Comparison of ENCODE assay signal across 8 mouse cellular contexts in genomic region chr7:127016081-127016480, GRCm38 (mm10). TPM values are rescaled to one million over a fixed set of nuclear protein-coding genes. Genes with fewer than 3 reads are reported as not detected.
DNase-seq lines count a peak whose midpoint lies in the region; ATAC-seq lines count a peak whose summit lies in the region.

No protein-coding gene starts in this region.

- H3K36me3 ChIP-seq in macrophage (ENCODE audit: inconsistent target) = no peaks in the 10 kb centered on the region

- 6% methylated on average over 10 of the region's 10 CpGs for WGBS in macrophage (ENCODE audit: missing documents)

- peak; percentile 23 for DNase-seq in layer of hippocampus, adult 11-12 months (ENCODE audit: low spot score)
- no peak for DNase-seq in layer of hippocampus, postnatal 10 days (ENCODE audit: low spot score in 2 of 2)
- DNase-seq in cerebellum, adult 8-10 months = peak; percentile 61
- peak; percentile 78 for DNase-seq in kidney, postnatal 14 days
- peak; percentile 47 for DNase-seq in testis, postnatal 14 days (ENCODE audit: low spot score)
- no peak for DNase-seq in layer of hippocampus, adult 9-11 months

- H3K79me2 ChIP-seq in macrophage (ENCODE audit: inconsistent target) = peaks cover 50% of the 10 kb centered on the region

- peak overlapping the region; percentile 93 for H3K27ac ChIP-seq in macrophage

- H3K4me3 ChIP-seq in macrophage (ENCODE audit: inconsistent target) = peak overlapping the region; percentile 88

- peak; percentile 36 for ATAC-seq in granulocyte monocyte progenitor cell, adult 5-6 weeks (replicated peaks; ENCODE audit: poor library complexity, severe bottlenecking)

RNA-seq across cellular contexts. Expression of gene Pagr1b, which starts 0.2 kb away (rescaled TPM):
- under 1 TPM in 1 of 2 experiments, not detected in 1; 0.62 TPM for total RNA-seq in layer of hippocampus, postnatal 10 days (2021)
- total RNA-seq in granulocyte monocyte progenitor cell, adult 5-6 weeks (2014; fragmentation: Nextera tagmentation) = not detected in 2 replicates
- 10.5 TPM in 1 of 2 replicates, not detected in the other for total RNA-seq in granulocyte monocyte progenitor cell, adult 5-6 weeks (2017)
- 1 to 10 TPM in 20 of 26 experiments, not detected in 6; 1.9 to 9.3 (median 4.3) TPM for total RNA-seq in macrophage (2018; cell fraction: chromatin; rRNA removed)
- total RNA-seq in macrophage (2018; cell fraction: cytosol; rRNA removed) = 1 to 10 TPM in 13 of 26 experiments, under 1 TPM in 7, not detected in 6; 0.32 to 3.0 (median 1.8) TPM
- total RNA-seq in macrophage (2018; cell fraction: nucleus; rRNA removed) = 10 to 100 TPM in 2 of 26 experiments, 1 to 10 TPM in 14, not detected in 10; 1.2 to 14.7 (median 3.1) TPM
- polyA plus RNA-seq in macrophage (2018) = 1.4 to 5.2 TPM in 2 of 3 replicates, not detected in the other

RNA-seq across cellular contexts. Expression of gene Pagr1a, which starts 1.1 kb away (rescaled TPM):
- total RNA-seq in layer of hippocampus, postnatal 10 days (2021) = 10 to 100 TPM; 24.9 to 34.2 TPM
- total RNA-seq in granulocyte monocyte progenitor cell, adult 5-6 weeks (2014; fragmentation: Nextera tagmentation) = 17.5 and 50.8 TPM in 2 replicates
- total RNA-seq in granulocyte monocyte progenitor cell, adult 5-6 weeks (2017) = 3.4 and 27.2 TPM in 2 replicates
- 10 to 100 TPM in 4 of 26 experiments, 1 to 10 TPM in 5, not detected in 17; 2.7 to 16.1 (median 9.6) TPM for total RNA-seq in macrophage (2018; cell fraction: chromatin; rRNA removed)
- total RNA-seq in macrophage (2018; cell fraction: cytosol; rRNA removed) = 10 to 100 TPM in 20 of 26 experiments, 1 to 10 TPM in 6; 4.4 to 37.7 (median 16.9) TPM
- total RNA-seq in macrophage (2018; cell fraction: nucleus; rRNA removed) = 10 to 100 TPM in 6 of 26 experiments, 1 to 10 TPM in 7, not detected in 13; 1.5 to 20.5 (median 7.7) TPM
- polyA plus RNA-seq in macrophage (2018) = 1.1 to 15.9 TPM (median 13.4 TPM) in 3 replicates

RNA-seq across cellular contexts. Expression of gene Mvp, which starts 1.7 kb away (rescaled TPM):
- total RNA-seq in layer of hippocampus, postnatal 10 days (2021) = 1 to 10 TPM; 5.6 to 6.2 TPM
- total RNA-seq in granulocyte monocyte progenitor cell, adult 5-6 weeks (2014; fragmentation: Nextera tagmentation) = 9.8 and 13.1 TPM in 2 replicates
- 17.7 and 22.1 TPM in 2 replicates for total RNA-seq in granulocyte monocyte progenitor cell, adult 5-6 weeks (2017)
- total RNA-seq in macrophage (2018; cell fraction: chromatin; rRNA removed) = 100 to 1,000 TPM in 24 of 26 experiments, 10 to 100 TPM in 2; 88.0 to 236 (median 160) TPM
- total RNA-seq in macrophage (2018; cell fraction: cytosol; rRNA removed) = 100 to 1,000 TPM; 107 to 189 (median 138) TPM
- total RNA-seq in macrophage (2018; cell fraction: nucleus; rRNA removed) = 100 to 1,000 TPM in 25 of 26 experiments, 10 to 100 TPM in 1; 88.8 to 249 (median 167) TPM
- 88.1 to 116 TPM (median 99.9 TPM) in 3 replicates for polyA plus RNA-seq in macrophage (2018)

RNA-seq across cellular contexts. Expression of gene Gm42742, which starts 4.8 kb away (rescaled TPM):
- total RNA-seq in layer of hippocampus, postnatal 10 days (2021) = 10 to 100 TPM; 33.4 to 34.8 TPM
- 2.3 and 28.3 TPM in 2 replicates for total RNA-seq in granulocyte monocyte progenitor cell, adult 5-6 weeks (2014; fragmentation: Nextera tagmentation)
- total RNA-seq in granulocyte monocyte progenitor cell, adult 5-6 weeks (2017) = 32.7 and 35.4 TPM in 2 replicates
- 10 to 100 TPM in 15 of 26 experiments, 1 to 10 TPM in 9, under 1 TPM in 1, not detected in 1; 0.36 to 36.4 (median 12.7) TPM for total RNA-seq in macrophage (2018; cell fraction: chromatin; rRNA removed)
- 10 to 100 TPM in 22 of 26 experiments, 1 to 10 TPM in 4; 1.8 to 40.9 (median 20.4) TPM for total RNA-seq in macrophage (2018; cell fraction: cytosol; rRNA removed)
- 10 to 100 TPM in 21 of 26 experiments, 1 to 10 TPM in 5; 7.5 to 42.8 (median 18.3) TPM for total RNA-seq in macrophage (2018; cell fraction: nucleus; rRNA removed)
- polyA plus RNA-seq in macrophage (2018) = 15.3 to 31.9 TPM (median 18.2 TPM) in 3 replicates

RNA-seq across cellular contexts. Expression of gene Prrt2, which starts 4.9 kb away (rescaled TPM):
- total RNA-seq in layer of hippocampus, postnatal 10 days (2021) = 100 to 1,000 TPM; 146 to 184 TPM
- total RNA-seq in granulocyte monocyte progenitor cell, adult 5-6 weeks (2014; fragmentation: Nextera tagmentation) = 1.8 and 6.9 TPM in 2 replicates
- total RNA-seq in granulocyte monocyte progenitor cell, adult 5-6 weeks (2017) = 0.43 and 1.6 TPM in 2 replicates
- total RNA-seq in macrophage (2018; cell fraction: chromatin; rRNA removed) = 1 to 10 TPM in 3 of 26 experiments, under 1 TPM in 10, not detected in 13; 0.21 to 3.0 (median 0.60) TPM
- not detected for total RNA-seq in macrophage (2018; cell fraction: cytosol; rRNA removed)
- 1 to 10 TPM in 2 of 26 experiments, under 1 TPM in 9, not detected in 15; 0.30 to 1.6 (median 0.85) TPM for total RNA-seq in macrophage (2018; cell fraction: nucleus; rRNA removed)
- polyA plus RNA-seq in macrophage (2018) = not detected in 3 replicates

Comparison
In these comparisons a context has a peak if more than half of its experiments do, and no peak if none do; other contexts are left out.
1. DNase-seq: peak in layer of hippocampus, adult 11-12 months (single experiment), cerebellum, adult 8-10 months (single experiment), kidney, postnatal 14 days (single experiment) and testis, postnatal 14 days (single experiment); none in layer of hippocampus, postnatal 10 days (0 of 2) and layer of hippocampus, adult 9-11 months (single experiment).